Mouse (Mus musculus): ENCODE measurements around the gene Il15ra.

- TF ChIP-seq CTCF (IDR thresholded peaks at IDR 0.05; ENCODE audit: insufficient read depth, low read length) (no peak), POLR2A (IDR thresholded peaks at IDR 0.05; ENCODE audit: borderline replicate concordance, extremely low read depth, low read depth, low read length) (no peak)
These were observed 11.7 kb upstream of the Il15ra start for GRCm38 (mm10) chr2:11693352-11693751.

Data from lung, adult 2 months (tissue).